Mouse (Mus musculus) heart, embryonic 16.5 days (tissue): ENCODE data around the gene Hsd3b6. TPM values are rescaled to one million over a fixed set of nuclear protein-coding genes. Genes with fewer than 3 reads are reported as not detected.
"Not testable (repeated sequence)": the region's sequence is repeated elsewhere in the genome, so short reads cannot be mapped to it uniquely, and the experiment has no call there.

Experiments
- ATAC-seq: fragments of 200-750 bp; cut with Nextera tagmentation; replicated peaks from 2 replicates; pipeline ENCODE4 v1.8.0; 2017; ENCODE audit warnings: moderate number of reproducible peaks; ENCODE audit not compliant: insufficient read depth, low FRiP score; ENCODE audit errors: extremely low read depth
- H3K27ac ChIP-seq: fragments of 300-500 bp; sonication (generic); 2 replicates; pipeline ENCODE4 v1.5.1; 2014; ENCODE audit warnings: mild to moderate bottlenecking, low read length, control low read depth, moderate library complexity
- H3K27me3 ChIP-seq: fragments of 300-500 bp; sonication (generic); 2 replicates; pipeline ENCODE4 v1.6.1; 2014; ENCODE audit warnings: low read length, mixed read lengths; ENCODE audit not compliant: control insufficient read depth, insufficient read depth
- H3K36me3 ChIP-seq: fragments of 300-500 bp; sonication (generic); 2 replicates; pipeline ENCODE4 v1.6.1; 2014; ENCODE audit not compliant: control insufficient read depth, insufficient read depth
- H3K4me1 ChIP-seq: fragments of 300-500 bp; sonication (generic); 2 replicates; pipeline ENCODE4 v1.6.1; 2014; ENCODE audit warnings: low read length, mixed read lengths; ENCODE audit not compliant: control insufficient read depth, insufficient read depth
- H3K4me2 ChIP-seq: fragments of 300-500 bp; sonication (generic); 2 replicates; pipeline ENCODE4 v1.6.1; 2014; ENCODE audit warnings: low read depth, mild to moderate bottlenecking, control low read depth, low read length
- H3K4me3 ChIP-seq: fragments of 300-500 bp; sonication (generic); 2 replicates; pipeline ENCODE4 v1.5.1; 2014; ENCODE audit warnings: mild to moderate bottlenecking, control low read depth, low read length
- H3K9ac ChIP-seq: fragments of 300-500 bp; sonication (generic); 2 replicates; pipeline ENCODE4 v1.6.1; 2014; ENCODE audit warnings: low read length, control low read depth
- H3K9me3 ChIP-seq: fragments of 300-500 bp; sonication (generic); replicated peaks from 2 replicates; pipeline ENCODE4 v1.6.1; 2016; ENCODE audit warnings: low read length; ENCODE audit not compliant: control insufficient read depth
- WGBS: fragments of 180-500 bp; shearing (Covaris S2); extraction: QIAGEN DNeasy Blood & Tissue Kit; methylation state at CpG from one replicate; pipeline ENCODE4 v1.1.7; 2014; 5-methylcytosine and 5-hydroxymethylcytosine counted together
- polyA plus RNA-seq: library from polyadenylated mRNA; unstranded; fragments of >200 nt; fragmentation: Nextera tagmentation; extraction: Ambion mirVana; gene quantifications from 2 replicates; pipeline ENCODE4 v1.2.1, GENCODE M21; 2015

Hsd3b6 gene
- polyA plus RNA-seq, 1 experiment from 2014 or later = 1.5 TPM

DNA sequence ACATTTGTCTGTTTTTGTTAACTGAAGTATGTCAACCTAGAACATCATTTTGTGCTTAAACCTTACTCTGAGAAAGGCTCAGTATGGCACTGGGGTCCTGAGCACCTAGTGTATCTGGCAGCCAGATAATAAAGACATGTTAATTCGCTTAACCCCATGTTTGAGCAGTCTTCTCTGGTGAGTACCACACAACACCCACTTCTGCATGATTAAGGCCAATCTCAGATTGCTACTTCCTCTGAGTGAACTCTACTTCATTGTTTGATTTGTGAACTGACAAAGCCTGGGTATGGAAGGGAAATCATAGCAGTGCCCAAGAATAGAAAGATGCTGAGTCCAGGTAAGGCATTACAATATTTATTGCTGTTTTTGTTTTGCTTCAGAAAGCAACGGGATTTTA, 37.6 kb upstream of the Hsd3b6 start:
- Histone ChIP-seq H3K4me3 (no peak overlapping the region), H3K4me2 (no peak overlapping the region), H3K4me1 (0 out of 2 replicates have a peak, but pooled peaks cover 1% of the 10 kb centered on the region), H3K9me3 (no peaks in the 10 kb centered on the region), H3K27me3 (no peaks in the 10 kb centered on the region), H3K27ac (no peak overlapping the region), H3K36me3 (no peaks in the 10 kb centered on the region), H3K9ac (no peak overlapping the region)
- no peak for ATAC-seq
- WGBS = 68% methylated on average over 2 of the region's 2 CpGs

- WGBS = 83% methylated on average over 5 of the region's 5 CpGs
- H3K4me2 ChIP-seq = no peak overlapping the region
These were observed 36.0 kb upstream of the Hsd3b6 start for GRCm38 (mm10) chr3:98850262-98850661.

GRCm38 (mm10) chr3:98848898-98849297, 34.7 kb upstream of the Hsd3b6 start:
- Histone ChIP-seq H3K4me3 (no peak overlapping the region), H3K4me2 (no peak overlapping the region), H3K27ac (no peak overlapping the region), H3K9ac (no peak overlapping the region), H3K36me3 (no peaks in the 10 kb centered on the region), H3K4me1 (no peaks in the 10 kb centered on the region), H3K9me3 (no peaks in the 10 kb centered on the region), H3K27me3 (no peaks in the 10 kb centered on the region)
- 88% methylated on average over 1 of the region's 1 CpGs for WGBS
- ATAC-seq = no peak

More at GRCm38 (mm10) chr3:98850262-98850661, 36.0 kb upstream of the Hsd3b6 start:
- H3K4me3 ChIP-seq = no peak overlapping the region
- H3K4me1 ChIP-seq = no peaks in the 10 kb centered on the region
- no peaks in the 10 kb centered on the region for H3K9me3 ChIP-seq
- no peaks in the 10 kb centered on the region for H3K36me3 ChIP-seq
- no peaks in the 10 kb centered on the region for H3K27me3 ChIP-seq
- no peak overlapping the region for H3K9ac ChIP-seq
- H3K27ac ChIP-seq = no peak overlapping the region
- ATAC-seq = no peak

DNA sequence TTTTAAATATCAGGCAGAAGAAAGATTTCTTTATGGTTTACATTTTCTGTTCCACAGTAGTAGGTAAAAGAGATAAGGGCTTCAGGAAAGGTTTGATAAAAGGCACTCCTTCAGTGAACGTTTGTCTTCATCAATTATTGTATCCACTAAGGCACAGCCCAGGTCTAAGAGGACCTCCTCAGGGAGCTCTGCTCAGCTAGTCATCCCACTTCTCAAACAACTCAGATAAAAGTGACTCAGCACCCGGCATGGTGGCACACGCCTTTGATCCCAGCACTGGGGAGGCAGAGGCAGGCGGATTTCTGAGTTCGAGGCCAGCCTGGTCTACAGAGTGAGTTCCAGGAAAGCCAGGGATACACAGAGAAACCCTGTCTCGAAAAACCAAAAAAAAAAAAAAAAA, 1.6 kb downstream of the Hsd3b6 start:
- not testable (repeated sequence) for H3K36me3 ChIP-seq, H3K9ac ChIP-seq, H3K4me2 ChIP-seq, H3K27ac ChIP-seq, H3K9me3 ChIP-seq, ATAC-seq, H3K4me3 ChIP-seq, H3K27me3 ChIP-seq, H3K4me1 ChIP-seq
- WGBS = 72% methylated on average over 5 of the region's 6 CpGs

DNA sequence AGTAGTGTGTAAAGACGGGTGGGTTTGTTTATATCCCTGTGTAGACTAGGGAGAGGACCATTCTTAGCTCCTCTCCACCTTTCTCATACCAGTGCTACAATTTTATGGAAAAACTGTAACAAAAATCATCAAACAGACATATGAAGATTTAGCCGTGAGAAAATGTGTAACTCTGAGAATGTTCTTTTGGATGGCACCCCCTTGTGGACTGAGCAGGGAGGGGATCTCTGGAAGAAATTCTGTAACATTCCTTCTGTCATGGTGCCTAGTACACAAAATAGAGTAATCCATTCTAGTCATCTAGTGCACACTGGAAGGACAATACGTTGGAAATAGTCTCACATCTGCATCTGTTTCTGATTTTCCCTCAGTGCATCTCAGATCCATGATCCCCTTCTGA, 9.2 kb downstream of the Hsd3b6 start:
- not testable (repeated sequence) for H3K27ac ChIP-seq, H3K4me2 ChIP-seq, H3K27me3 ChIP-seq, H3K4me3 ChIP-seq, H3K4me1 ChIP-seq, H3K36me3 ChIP-seq, H3K9me3 ChIP-seq, ATAC-seq, H3K9ac ChIP-seq
- WGBS = 61% methylated on average over 3 of the region's 3 CpGs

DNA sequence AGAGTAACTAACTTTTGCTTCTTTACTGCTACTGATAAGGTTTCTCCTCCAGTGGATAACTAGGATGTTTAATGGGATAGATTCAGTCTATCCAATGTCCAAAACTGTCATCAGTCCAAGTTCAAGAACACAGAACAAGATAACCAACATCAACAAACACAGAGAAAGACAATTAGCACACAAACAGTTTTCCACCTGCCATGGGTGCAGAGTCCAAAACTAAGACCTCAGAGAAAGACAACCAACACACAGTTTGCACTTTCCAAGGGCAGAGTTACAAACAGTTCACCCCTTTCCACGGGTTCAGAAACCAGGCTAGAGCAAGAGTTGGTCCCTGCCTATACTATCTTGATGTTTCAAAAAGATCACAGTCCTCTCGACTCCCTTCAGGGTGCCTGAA, 27.7 kb downstream of the Hsd3b6 start:
- no peak overlapping the region for H3K4me2 ChIP-seq
- no peaks in the 10 kb centered on the region for H3K4me1 ChIP-seq
- no peak overlapping the region for H3K4me3 ChIP-seq
- H3K9me3 ChIP-seq = no peaks in the 10 kb centered on the region
- H3K27me3 ChIP-seq = no peaks in the 10 kb centered on the region
- no peak for ATAC-seq
- 68% methylated on average over 2 of the region's 2 CpGs for WGBS
- H3K27ac ChIP-seq = no peak overlapping the region
- no peak overlapping the region for H3K9ac ChIP-seq
- H3K36me3 ChIP-seq = no peaks in the 10 kb centered on the region

DNA sequence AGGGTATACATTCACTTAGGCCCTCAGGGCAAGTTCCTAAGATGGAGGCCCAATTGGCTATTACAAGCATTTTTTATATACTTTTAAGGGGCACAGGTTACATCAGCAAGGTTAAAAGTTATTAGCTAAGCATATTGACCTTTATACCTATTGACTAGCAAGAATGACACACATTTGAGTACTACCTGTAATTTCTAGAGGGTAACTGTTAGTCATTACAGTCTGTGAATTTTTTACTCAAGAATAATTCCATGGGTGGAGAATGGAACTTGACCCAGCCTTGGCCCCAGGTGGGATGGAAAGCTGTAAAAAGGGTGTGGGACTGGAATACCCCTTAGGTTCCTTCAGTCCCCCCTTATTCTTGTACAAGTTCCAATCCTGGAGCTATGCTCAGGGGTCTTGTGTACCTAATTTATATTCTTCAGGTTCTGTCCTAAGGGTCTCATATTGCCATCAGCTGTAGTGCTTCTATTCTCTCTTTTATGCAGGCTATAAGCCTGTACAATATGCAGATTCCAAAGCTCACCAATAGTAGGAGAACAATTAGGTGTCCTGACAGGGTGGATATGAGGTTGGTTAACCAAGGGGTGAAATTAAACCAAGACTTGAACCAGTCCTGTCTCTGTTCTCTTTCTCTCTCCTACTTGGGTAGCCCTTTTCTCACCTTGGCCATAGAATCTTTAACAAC, 31.9 kb downstream of the Hsd3b6 start:
- H3K9me3 ChIP-seq = no peaks in the 10 kb centered on the region

GRCm38 (mm10) chr3:98780921-98781320, 33.3 kb downstream of the Hsd3b6 start:
- H3K4me2 ChIP-seq = no peak overlapping the region
- ATAC-seq = no peak
- H3K4me3 ChIP-seq = no peak overlapping the region
- H3K27ac ChIP-seq = no peak overlapping the region
- no peaks in the 10 kb centered on the region for H3K4me1 ChIP-seq
- H3K36me3 ChIP-seq = no peaks in the 10 kb centered on the region
- no peaks in the 10 kb centered on the region for H3K9me3 ChIP-seq
- H3K27me3 ChIP-seq = no peaks in the 10 kb centered on the region
- no peak overlapping the region for H3K9ac ChIP-seq

More for the DNA sequence above, 31.9 kb downstream of the Hsd3b6 start:
- ATAC-seq = no peak
- no peaks in the 10 kb centered on the region for H3K4me1 ChIP-seq
- H3K4me2 ChIP-seq = no peak overlapping the region
- H3K9ac ChIP-seq = no peak overlapping the region
- no peaks in the 10 kb centered on the region for H3K36me3 ChIP-seq
- no peak overlapping the region for H3K27ac ChIP-seq
- no peak overlapping the region for H3K4me3 ChIP-seq
- H3K27me3 ChIP-seq = no peaks in the 10 kb centered on the region

DNA sequence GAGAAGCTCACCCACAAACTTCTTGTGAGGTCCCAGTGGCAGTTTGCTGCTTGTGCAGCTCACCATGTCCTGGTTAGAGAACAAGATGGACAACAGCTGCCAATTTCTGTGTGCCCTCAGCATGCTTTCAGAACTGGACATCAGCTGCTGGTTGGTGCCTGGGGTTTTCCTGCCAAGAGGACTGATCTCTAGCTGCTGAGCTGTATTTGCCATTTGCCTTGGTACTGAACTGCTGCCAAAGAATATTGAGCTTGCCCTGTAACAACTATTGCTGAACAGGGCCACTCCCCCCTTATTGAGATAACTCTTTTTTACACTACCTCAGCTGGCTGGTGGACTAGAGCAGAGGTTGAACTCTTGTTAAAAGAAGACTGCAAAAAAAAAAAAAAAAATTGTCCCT, 50.1 kb downstream of the Hsd3b6 start:
- H3K4me1 ChIP-seq = no peaks in the 10 kb centered on the region
- no peaks in the 10 kb centered on the region for H3K36me3 ChIP-seq
- no peak overlapping the region for H3K4me3 ChIP-seq
- no peaks in the 10 kb centered on the region for H3K27me3 ChIP-seq
- no peaks in the 10 kb centered on the region for H3K9me3 ChIP-seq
- no peak overlapping the region for H3K27ac ChIP-seq
- ATAC-seq = no peak
- H3K9ac ChIP-seq = no peak overlapping the region
- no peak overlapping the region for H3K4me2 ChIP-seq
